Mouse (Mus musculus) midbrain, embryonic 14.5 days (tissue): ENCODE data around the gene Sh3bgr. TPM values are rescaled to one million over a fixed set of nuclear protein-coding genes. Genes with fewer than 3 reads are reported as not detected.

Experiments used
- ATAC-seq: fragments of 200-750 bp; cut with Nextera tagmentation; 2 replicates; pipeline ENCODE4 v1.8.0; 2017; ENCODE audit warnings: moderate number of reproducible peaks, moderate library complexity; ENCODE audit not compliant: low FRiP score, low TSS enrichment
- DNase-seq: peaks from one replicate; pipeline ENCODE4 v3.0.0-alpha.2; 2015
- H3K27ac ChIP-seq: fragments of 300-500 bp; sonication (generic); replicated peaks from 2 replicates; pipeline ENCODE4 v1.5.1; 2014; ENCODE audit warnings: mild to moderate bottlenecking, low read depth, low read length, moderate library complexity
- H3K27me3 ChIP-seq: fragments of 300-500 bp; sonication (generic); 2 replicates; pipeline ENCODE4 v1.6.1; 2014; ENCODE audit warnings: low read length, control low read depth, mixed read lengths; ENCODE audit not compliant: control insufficient read depth, insufficient read depth
- H3K36me3 ChIP-seq: fragments of 300-500 bp; sonication (generic); 2 replicates; pipeline ENCODE4 v1.6.1; 2014; ENCODE audit warnings: low read length, control low read depth; ENCODE audit not compliant: control insufficient read depth, insufficient read depth
- H3K4me1 ChIP-seq: fragments of 300-500 bp; sonication (generic); 2 replicates; pipeline ENCODE4 v1.6.1; 2014; ENCODE audit warnings: mild to moderate bottlenecking, antibody characterized with exemption, low read length, control low read depth; ENCODE audit not compliant: control insufficient read depth, insufficient read depth
- H3K4me2 ChIP-seq: fragments of 300-500 bp; sonication (generic); 2 replicates; pipeline ENCODE4 v1.6.1; 2014; ENCODE audit warnings: mild to moderate bottlenecking, low read length, moderate library complexity
- H3K4me3 ChIP-seq: fragments of 300-500 bp; sonication (generic); replicated peaks from 2 replicates; pipeline ENCODE4 v1.5.1; 2014; ENCODE audit warnings: low read depth, low read length
- H3K9ac ChIP-seq: fragments of 300-500 bp; sonication (generic); replicated peaks from 2 replicates; pipeline ENCODE4 v1.6.1; 2014; ENCODE audit warnings: mild to moderate bottlenecking, low read length, moderate library complexity
- H3K9me3 ChIP-seq: fragments of 300-500 bp; sonication (generic); 2 replicates; pipeline ENCODE4 v1.6.1; 2016; ENCODE audit warnings: low read length, control low read depth, mixed read lengths; ENCODE audit not compliant: control insufficient read depth
- WGBS: fragments of 180-500 bp; shearing (Covaris S2); extraction: QIAGEN DNeasy Blood & Tissue Kit; methylation state at CpG from one replicate; pipeline ENCODE4 v1.1.7; 2014; 5-methylcytosine and 5-hydroxymethylcytosine counted together
- polyA plus RNA-seq: library from polyadenylated mRNA; unstranded; fragments of >200 nt; fragmentation: Nextera tagmentation; extraction: Ambion mirVana; gene quantifications from 2 replicates; pipeline ENCODE4 v1.2.1, GENCODE M21; 2014

The Sh3bgr gene
- polyA plus RNA-seq, 1 experiment from 2014 or later: 1.6 TPM

- peaks cover 4% of the 10 kb centered on the region; the same call in 1 of the 2 replicates for H3K4me1 ChIP-seq
- peak within 1 kb of the TSS; percentile 71 for H3K4me2 ChIP-seq
- peak within 1 kb of the TSS; percentile 86 for H3K9ac ChIP-seq
- H3K9me3 ChIP-seq: no peaks in the 10 kb centered on the region
- H3K27me3 ChIP-seq: no peaks in the 10 kb centered on the region
- no peaks in the 10 kb centered on the region for H3K36me3 ChIP-seq
- H3K27ac ChIP-seq: peak within 1 kb of the TSS; percentile 82
- DNase-seq: peak; percentile 100
- WGBS: under 1% methylated on average over 77 of the region's 77 CpGs
- peak within 1 kb of the TSS; percentile 89 for H3K4me3 ChIP-seq
- peak; percentile 98 for ATAC-seq
These were observed 8.4 kb upstream of the Sh3bgr start, which contains the start of gene Lca5l for GRCm38 (mm10) chr16:96191531-96192506. Lca5l (minus strand) TSS chr16:96192271.

DNA sequence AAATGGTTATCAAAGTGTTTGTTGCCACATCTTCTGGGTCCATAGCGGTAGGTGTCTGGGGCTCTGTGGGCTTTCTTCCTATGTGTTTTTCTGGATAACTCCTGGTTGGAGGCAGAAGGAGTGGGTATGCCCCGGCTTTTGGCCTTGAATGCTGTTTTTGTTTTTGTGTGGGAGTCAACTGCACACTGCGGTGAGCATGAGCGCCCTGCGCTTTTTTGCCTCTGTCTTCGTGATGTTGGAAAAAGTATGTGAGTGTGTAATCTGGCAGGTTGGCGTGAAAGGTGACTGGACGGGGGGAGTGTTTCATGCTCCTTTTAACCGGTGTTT is 415 bp downstream of the Sh3bgr start:
- Histone ChIP-seq H3K9ac (no peak overlapping the region), H3K4me2 (peak overlapping the region; percentile 48), H3K36me3 (no peaks in the 10 kb centered on the region), H3K27ac (no peak overlapping the region), H3K4me1 (peaks cover 7% of the 10 kb centered on the region), H3K27me3 (no peaks in the 10 kb centered on the region), H3K9me3 (no peaks in the 10 kb centered on the region), H3K4me3 (peak overlapping the region; percentile 14)
- DNase-seq: no peak
- peak; percentile 14; the same call in 1 of the 2 replicates for ATAC-seq
- WGBS: 27% methylated on average over 9 of the region's 9 CpGs

- Histone ChIP-seq H3K27me3 (no peaks in the 10 kb centered on the region), H3K9ac (no peak overlapping the region), H3K4me3 (no peak overlapping the region), H3K36me3 (no peaks in the 10 kb centered on the region), H3K4me2 (no peak overlapping the region), H3K27ac (no peak overlapping the region), H3K9me3 (no peaks in the 10 kb centered on the region), H3K4me1 (peaks cover 7% of the 10 kb centered on the region)
- ATAC-seq: no peak
- 86% methylated on average over 11 of the region's 11 CpGs for WGBS
- no peak for DNase-seq
These were observed 1.4 kb downstream of the Sh3bgr start for GRCm38 (mm10) chr16:96201485-96202232.

DNA sequence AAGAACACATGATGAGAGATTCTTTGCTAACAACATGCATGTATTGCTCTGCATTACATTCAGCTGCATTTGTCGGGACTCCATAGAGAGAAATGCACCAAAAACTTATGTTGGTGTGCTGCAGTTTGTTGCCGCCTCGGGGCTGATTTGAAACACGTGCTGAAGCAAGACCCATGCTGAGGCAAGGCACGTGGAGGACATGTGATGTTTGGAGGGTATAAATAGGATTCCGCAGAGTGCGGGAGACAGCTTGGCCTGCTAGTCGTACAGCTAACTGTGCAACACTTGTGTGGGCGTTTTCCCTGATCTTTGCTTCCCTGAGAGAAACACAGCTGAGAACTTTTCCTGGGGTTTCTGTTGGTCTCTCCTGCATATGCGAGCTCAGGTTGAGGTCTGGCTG is 9.5 kb downstream of the Sh3bgr start:
- Histone ChIP-seq H3K27me3 (no peaks in the 10 kb centered on the region), H3K9ac (no peak overlapping the region), H3K27ac (no peak overlapping the region), H3K36me3 (no peaks in the 10 kb centered on the region), H3K9me3 (no peaks in the 10 kb centered on the region), H3K4me3 (no peak overlapping the region), H3K4me1 (no peaks in the 10 kb centered on the region), H3K4me2 (no peak overlapping the region)
- WGBS: 86% methylated on average over 10 of the region's 10 CpGs
- DNase-seq: no peak
- ATAC-seq: no peak

- DNase-seq (no peak), ATAC-seq (no peak)
- Histone ChIP-seq H3K27ac (no peak overlapping the region), H3K36me3 (no peaks in the 10 kb centered on the region), H3K4me1 (no peaks in the 10 kb centered on the region), H3K9me3 (no peaks in the 10 kb centered on the region), H3K27me3 (no peaks in the 10 kb centered on the region), H3K9ac (no peak overlapping the region), H3K4me2 (no peak overlapping the region), H3K4me3 (no peak overlapping the region)
- WGBS: 89% methylated on average over 7 of the region's 7 CpGs
These were observed 10.6 kb downstream of the Sh3bgr start for GRCm38 (mm10) chr16:96210856-96211255.

GRCm38 (mm10) chr16:96213027-96213426 is 12.8 kb downstream of the Sh3bgr start:
- Histone ChIP-seq H3K27ac (no peak overlapping the region), H3K9ac (no peak overlapping the region), H3K4me2 (no peak overlapping the region), H3K4me1 (no peaks in the 10 kb centered on the region), H3K4me3 (no peak overlapping the region), H3K36me3 (no peaks in the 10 kb centered on the region), H3K27me3 (no peaks in the 10 kb centered on the region), H3K9me3 (no peaks in the 10 kb centered on the region)
- 97% methylated on average over 4 of the region's 4 CpGs for WGBS
- ATAC-seq: no peak
- no peak for DNase-seq

- Histone ChIP-seq H3K4me1 (no peaks in the 10 kb centered on the region), H3K36me3 (no peaks in the 10 kb centered on the region), H3K27ac (no peak overlapping the region), H3K4me3 (no peak overlapping the region), H3K27me3 (no peaks in the 10 kb centered on the region), H3K9ac (no peak overlapping the region), H3K4me2 (no peak overlapping the region), H3K9me3 (no peaks in the 10 kb centered on the region)
- 77% methylated on average over 5 of the region's 5 CpGs for WGBS
- ATAC-seq (no peak), DNase-seq (no peak)
These were observed 21.2 kb downstream of the Sh3bgr start for GRCm38 (mm10) chr16:96221491-96221890.

GRCm38 (mm10) chr16:96221959-96222358 is 21.7 kb downstream of the Sh3bgr start:
- H3K27me3 ChIP-seq: no peaks in the 10 kb centered on the region
- H3K4me2 ChIP-seq: no peak overlapping the region
- H3K4me1 ChIP-seq: no peaks in the 10 kb centered on the region
- H3K9me3 ChIP-seq: no peaks in the 10 kb centered on the region
- no peaks in the 10 kb centered on the region for H3K36me3 ChIP-seq
- H3K27ac ChIP-seq: no peak overlapping the region
- no peak overlapping the region for H3K9ac ChIP-seq
- no peak for ATAC-seq
- DNase-seq: no peak
- no peak overlapping the region for H3K4me3 ChIP-seq
- 82% methylated on average over 3 of the region's 3 CpGs for WGBS
